Mouse (Mus musculus) limb, embryonic 11.5 days (tissue): ENCODE data around the gene Vps4b. TPM values are rescaled to one million over a fixed set of nuclear protein-coding genes. Genes with fewer than 3 reads are reported as not detected.
"Not testable (repeated sequence)": the region's sequence is repeated elsewhere in the genome, so short reads cannot be mapped to it uniquely, and the experiment has no call there.

Experiments used
- ATAC-seq: fragments of 200-750 bp; cut with Nextera tagmentation; 2 replicates; pipeline ENCODE4 v1.8.0; 2017; ENCODE audit warnings: low read depth; ENCODE audit not compliant: insufficient number of reproducible peaks, low FRiP score, low TSS enrichment
- DNase-seq: peaks from one replicate; pipeline ENCODE4 v3.0.0-alpha.2; 2015; ENCODE audit warnings: low spot score
- H3K27ac ChIP-seq: fragments of 300-500 bp; sonication (generic); replicated peaks from 2 replicates; pipeline ENCODE4 v1.5.1; 2014; ENCODE audit warnings: low read depth, mild to moderate bottlenecking, low read length
- H3K27me3 ChIP-seq: fragments of 300-500 bp; sonication (generic); 2 replicates; pipeline ENCODE4 v1.6.1; 2014; ENCODE audit warnings: mild to moderate bottlenecking, low read length, mixed read lengths; ENCODE audit not compliant: control insufficient read depth, insufficient read depth
- H3K36me3 ChIP-seq: fragments of 300-500 bp; sonication (generic); 2 replicates; pipeline ENCODE4 v1.6.1; 2014; ENCODE audit warnings: mild to moderate bottlenecking, low read length, moderate library complexity, mixed read lengths; ENCODE audit not compliant: control insufficient read depth, insufficient read depth
- H3K4me1 ChIP-seq: fragments of 300-500 bp; sonication (generic); 2 replicates; pipeline ENCODE4 v1.6.1; 2014; ENCODE audit warnings: low read length, mixed read lengths; ENCODE audit not compliant: control insufficient read depth, insufficient read depth
- H3K4me2 ChIP-seq: fragments of 300-500 bp; sonication (generic); 2 replicates; pipeline ENCODE4 v1.6.1; 2014; ENCODE audit warnings: low read depth, mild to moderate bottlenecking, moderate library complexity; ENCODE audit not compliant: severe bottlenecking
- H3K4me3 ChIP-seq: fragments of 300-500 bp; sonication (generic); 2 replicates; pipeline ENCODE4 v1.5.1; 2014; ENCODE audit warnings: low read depth, low read length
- H3K9ac ChIP-seq: fragments of 300-500 bp; sonication (generic); 2 replicates; pipeline ENCODE4 v1.6.1; 2014; ENCODE audit warnings: mild to moderate bottlenecking, low read length
- H3K9me3 ChIP-seq: fragments of 300-500 bp; sonication (generic); 2 replicates; pipeline ENCODE4 v1.6.1; 2016; ENCODE audit warnings: low read length; ENCODE audit not compliant: control insufficient read depth
- WGBS: fragments of 180-500 bp; shearing (Covaris S2); extraction: QIAGEN DNeasy Blood & Tissue Kit; methylation state at CpG from one replicate; pipeline ENCODE4 v1.1.7; 2014; 5-methylcytosine and 5-hydroxymethylcytosine counted together
- polyA plus RNA-seq: library from polyadenylated mRNA; unstranded; fragments of >200 nt; fragmentation: Nextera tagmentation; extraction: Ambion mirVana; gene quantifications from 2 replicates; pipeline ENCODE4 v1.2.1, GENCODE M21; 2014

Gene Vps4b
- polyA plus RNA-seq, 1 experiment from 2014 or later, result 82.1 TPM

GRCm38 (mm10) chr1:106742980-106743379, 53.5 kb downstream of the Vps4b start:
- Histone ChIP-seq H3K36me3 (peaks cover 2% of the 10 kb centered on the region; the same call in 1 of the 2 replicates), H3K27ac (no peak overlapping the region), H3K4me2 (no peak overlapping the region), H3K4me1 (no peaks in the 10 kb centered on the region), H3K9me3 (no peaks in the 10 kb centered on the region), H3K4me3 (no peak overlapping the region), H3K27me3 (no peaks in the 10 kb centered on the region), H3K9ac (no peak overlapping the region)
- ATAC-seq (no peak), DNase-seq (no peak)
- 57% methylated on average over 6 of the region's 6 CpGs for WGBS

DNA sequence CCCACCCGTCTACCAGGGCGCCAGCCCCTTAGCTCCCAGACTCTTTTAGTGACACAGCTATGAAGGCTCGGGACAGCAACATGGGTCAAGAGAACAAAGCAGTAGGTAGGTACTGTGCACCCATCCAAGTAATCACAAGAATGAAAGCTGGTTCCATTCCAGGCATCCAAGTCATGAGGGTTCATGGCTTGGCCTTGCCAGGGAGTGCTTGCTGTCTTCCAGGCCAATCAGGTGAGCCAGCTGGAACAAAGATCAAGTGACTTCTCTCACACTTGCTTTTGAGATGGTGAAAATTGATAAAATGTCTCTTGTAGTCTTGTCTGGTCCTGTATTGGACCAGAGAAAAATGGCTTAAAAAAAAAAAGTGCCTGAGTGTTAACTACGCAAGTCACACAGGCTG, 55.8 kb downstream of the Vps4b start:
- WGBS, result 98% methylated on average over 4 of the region's 4 CpGs

DNA sequence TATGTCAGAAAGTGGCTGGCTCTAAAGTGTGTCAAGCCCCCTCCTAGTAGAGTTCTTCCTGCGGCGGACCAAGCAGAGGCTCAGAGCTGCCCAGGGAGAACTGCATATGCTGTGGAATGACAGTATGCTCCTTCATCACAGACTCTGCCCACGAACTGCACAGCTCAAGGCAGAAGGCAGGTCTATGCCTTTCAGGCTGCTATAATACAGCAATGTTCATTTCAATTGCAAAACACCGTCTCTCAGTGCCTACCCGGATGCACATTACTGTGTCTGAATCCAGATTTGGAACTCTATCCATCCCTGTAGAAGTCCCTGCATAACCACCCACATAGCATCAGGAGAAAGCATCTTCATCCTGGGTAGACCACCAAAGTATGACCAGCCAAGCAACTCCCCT, 56.7 kb downstream of the Vps4b start:
- no peaks in the 10 kb centered on the region for H3K4me1 ChIP-seq
- WGBS, result 95% methylated on average over 5 of the region's 5 CpGs
- H3K9me3 ChIP-seq, result no peaks in the 10 kb centered on the region
- H3K36me3 ChIP-seq, result no peaks in the 10 kb centered on the region
- DNase-seq (no peak), ATAC-seq (no peak)
- no peak overlapping the region for H3K27ac ChIP-seq
- H3K4me2 ChIP-seq, result no peak overlapping the region
- no peak overlapping the region for H3K9ac ChIP-seq
- no peak overlapping the region for H3K4me3 ChIP-seq
- no peaks in the 10 kb centered on the region for H3K27me3 ChIP-seq

More for the DNA sequence above, 55.8 kb downstream of the Vps4b start:
- Histone ChIP-seq H3K27me3 (no peaks in the 10 kb centered on the region), H3K9ac (no peak overlapping the region), H3K4me3 (no peak overlapping the region), H3K36me3 (no peaks in the 10 kb centered on the region), H3K4me2 (no peak overlapping the region), H3K27ac (no peak overlapping the region), H3K9me3 (no peaks in the 10 kb centered on the region), H3K4me1 (no peaks in the 10 kb centered on the region)
- DNase-seq, result no peak
- no peak for ATAC-seq

GRCm38 (mm10) chr1:106738092-106738491, 58.4 kb downstream of the Vps4b start:
- H3K27ac ChIP-seq, result no peak overlapping the region
- no peak overlapping the region for H3K4me2 ChIP-seq
- no peaks in the 10 kb centered on the region for H3K27me3 ChIP-seq
- DNase-seq (peak; percentile 49), ATAC-seq (no peak)
- H3K9me3 ChIP-seq, result no peaks in the 10 kb centered on the region
- WGBS, result 83% methylated on average over 3 of the region's 3 CpGs
- H3K4me3 ChIP-seq, result no peak overlapping the region
- H3K9ac ChIP-seq, result no peak overlapping the region
- no peaks in the 10 kb centered on the region for H3K36me3 ChIP-seq
- no peaks in the 10 kb centered on the region for H3K4me1 ChIP-seq

DNA sequence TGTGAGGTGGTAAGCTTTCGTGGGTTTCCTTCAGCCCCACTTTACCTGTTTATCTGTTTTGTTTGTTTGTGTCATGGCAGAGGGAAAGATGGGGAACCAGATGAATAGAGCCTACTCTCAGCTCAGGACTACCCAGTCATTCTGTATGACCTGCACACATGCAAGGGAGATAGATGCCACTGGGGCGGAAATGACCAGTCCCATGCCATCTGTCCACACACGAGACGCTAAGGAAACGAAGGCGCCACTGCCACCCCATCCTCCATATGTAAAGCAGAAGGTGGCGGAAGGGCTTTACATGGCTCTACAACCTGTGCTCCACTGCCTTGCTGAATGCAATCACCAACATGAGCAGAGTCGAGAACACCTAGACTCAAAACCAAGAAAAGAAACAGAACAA, 60.3 kb downstream of the Vps4b start:
- Histone ChIP-seq H3K36me3 (no peaks in the 10 kb centered on the region), H3K4me3 (no peak overlapping the region)
- 90% methylated on average over 8 of the region's 8 CpGs for WGBS

GRCm38 (mm10) chr1:106735586-106735985, 60.9 kb downstream of the Vps4b start:
- no peaks in the 10 kb centered on the region for H3K36me3 ChIP-seq
- no peak overlapping the region for H3K4me3 ChIP-seq
- no peak overlapping the region for H3K27ac ChIP-seq
- H3K4me1 ChIP-seq, result no peaks in the 10 kb centered on the region
- H3K9me3 ChIP-seq, result no peaks in the 10 kb centered on the region
- WGBS, result 71% methylated on average over 2 of the region's 2 CpGs
- DNase-seq (peak; percentile 65), ATAC-seq (no peak)
- H3K27me3 ChIP-seq, result no peaks in the 10 kb centered on the region
- H3K9ac ChIP-seq, result no peak overlapping the region
- H3K4me2 ChIP-seq, result no peak overlapping the region

More for the DNA sequence above, 60.3 kb downstream of the Vps4b start:
- Histone ChIP-seq H3K9ac (no peak overlapping the region), H3K4me2 (no peak overlapping the region), H3K27ac (no peak overlapping the region), H3K27me3 (no peaks in the 10 kb centered on the region), H3K4me1 (no peaks in the 10 kb centered on the region), H3K9me3 (no peaks in the 10 kb centered on the region)
- DNase-seq, result no peak
- ATAC-seq, result no peak

GRCm38 (mm10) chr1:106722061-106722460, 74.5 kb downstream of the Vps4b start:
- Histone ChIP-seq H3K27me3 (no peaks in the 10 kb centered on the region), H3K27ac (no peak overlapping the region), H3K9me3 (no peaks in the 10 kb centered on the region), H3K36me3 (no peaks in the 10 kb centered on the region), H3K4me3 (no peak overlapping the region), H3K9ac (no peak overlapping the region), H3K4me2 (no peak overlapping the region), H3K4me1 (no peaks in the 10 kb centered on the region)
- no peak for DNase-seq
- 43% methylated on average over 5 of the region's 5 CpGs for WGBS
- no peak for ATAC-seq

GRCm38 (mm10) chr1:106717736-106718135, 78.8 kb downstream of the Vps4b start:
- not testable (repeated sequence) for H3K9me3 ChIP-seq, H3K9ac ChIP-seq, DNase-seq, H3K27ac ChIP-seq, H3K4me1 ChIP-seq, H3K27me3 ChIP-seq, ATAC-seq, H3K4me2 ChIP-seq, H3K4me3 ChIP-seq, H3K36me3 ChIP-seq
- 77% methylated on average over 7 of the region's 7 CpGs for WGBS

DNA sequence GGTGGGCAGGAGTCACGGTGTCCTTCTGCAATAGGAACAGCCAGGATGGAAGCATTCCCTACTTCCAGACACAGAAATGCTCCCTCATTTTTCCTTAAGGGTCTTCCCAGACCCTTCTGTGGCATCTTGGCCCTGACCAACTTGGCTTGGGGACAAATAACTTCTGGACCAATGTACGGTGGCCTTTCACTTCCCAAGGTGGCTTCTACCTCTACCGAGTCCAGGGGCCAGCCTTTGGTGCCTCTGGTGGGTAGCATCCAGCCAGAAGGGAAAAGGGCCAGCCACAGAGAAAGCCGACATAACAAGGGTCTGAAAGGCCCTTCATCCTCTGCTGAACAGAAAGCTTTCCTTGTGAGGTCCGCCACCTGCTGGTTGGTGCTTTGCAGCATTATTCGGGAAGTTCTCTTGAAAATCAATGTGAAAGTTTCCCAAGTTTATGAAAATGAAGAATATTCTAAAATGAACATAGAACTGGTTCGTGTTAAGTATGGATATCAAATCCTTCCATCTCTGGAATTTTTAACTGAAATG, 79.4 kb downstream of the Vps4b start:
- H3K9me3 ChIP-seq, result no peaks in the 10 kb centered on the region
- no peak overlapping the region for H3K9ac ChIP-seq
- no peak overlapping the region for H3K27ac ChIP-seq
- DNase-seq (peak; percentile 82), ATAC-seq (no peak)
- H3K4me2 ChIP-seq, result no peak overlapping the region
- no peaks in the 10 kb centered on the region; the same call in 1 of the 2 replicates for H3K4me1 ChIP-seq
- no peak overlapping the region for H3K4me3 ChIP-seq
- H3K36me3 ChIP-seq, result no peaks in the 10 kb centered on the region
- 37% methylated on average over 7 of the region's 7 CpGs for WGBS
- H3K27me3 ChIP-seq, result no peaks in the 10 kb centered on the region
